Mouse (Mus musculus) MEL (cell line): ENCODE results near the gene Ubash3b. TPM values are rescaled to one million over a fixed set of nuclear protein-coding genes. Genes with fewer than 3 reads are reported as not detected.

ENCODE experiments used
- DNase-seq: peaks from one replicate; pipeline ENCODE4 v3.0.0; 2011; ENCODE audit warnings: low read depth, low spot score
- H3K27ac ChIP-seq: 2 replicates; pipeline ENCODE4 v1.5.1; 2012; ENCODE audit warnings: low read depth, mild to moderate bottlenecking, control low read depth, low read length, moderate library complexity; ENCODE audit not compliant: control insufficient read depth
- H3K27me3 ChIP-seq, 2 experiments: fragments of 150-350 bp in 1 of 2; sonication (generic) in 1 of 2; 2 replicates each; pipeline ENCODE4 v1.6.1; 2012; ENCODE audit warnings: low read length in 2 of 2, mild to moderate bottlenecking in 2 of 2, improper control_type of control experiment in 1 of 2, moderate library complexity in 1 of 2; ENCODE audit not compliant: insufficient read depth in 2 of 2, control insufficient read depth in 1 of 2
- H3K36me3 ChIP-seq, 2 experiments: 2 replicates each; pipeline ENCODE4 v1.6.1; 2012 to 2014; ENCODE audit warnings: low read length in 2 of 2, improper control_type of control experiment in 1 of 2, inconsistent platforms in 1 of 2, mild to moderate bottlenecking in 1 of 2; ENCODE audit not compliant: insufficient read depth in 2 of 2, control insufficient read depth in 1 of 2
- H3K4me1 ChIP-seq, 2 experiments: fragments of 150-350 bp in 1 of 2; sonication (generic) in 1 of 2; 2 replicates each; pipeline ENCODE4 v1.6.1; 2012; ENCODE audit warnings: low read length in 2 of 2, improper control_type of control experiment in 1 of 2, mild to moderate bottlenecking in 1 of 2; ENCODE audit not compliant: insufficient read depth in 2 of 2, control insufficient read depth in 1 of 2
- H3K4me3 ChIP-seq, 2 experiments: fragments of 150-350 bp in 1 of 2; sonication (generic) in 1 of 2; 2 replicates each; pipeline ENCODE4 v1.5.1; 2012; ENCODE audit warnings: low read depth in 2 of 2, low read length in 2 of 2, mild to moderate bottlenecking in 2 of 2, moderate library complexity in 2 of 2, control low read depth in 1 of 2, improper control_type of control experiment in 1 of 2; ENCODE audit not compliant: control insufficient read depth in 1 of 2, insufficient read depth in 1 of 2
- H3K79me2 ChIP-seq: 2 replicates; pipeline ENCODE4 v1.6.1; 2012; ENCODE audit warnings: mild to moderate bottlenecking, low read length, moderate library complexity; ENCODE audit not compliant: control insufficient read depth, poor library complexity, insufficient read depth
- H3K9ac ChIP-seq: 2 replicates; pipeline ENCODE4 v1.6.1; 2012; ENCODE audit warnings: low read depth, mild to moderate bottlenecking, control low read depth, low read length, moderate library complexity; ENCODE audit not compliant: control insufficient read depth, poor library complexity, severe bottlenecking
- H3K9me3 ChIP-seq: fragments of 150-350 bp; sonication (generic); replicated peaks from 2 replicates; pipeline ENCODE4 v1.6.1; 2012; ENCODE audit warnings: mild to moderate bottlenecking, low read length, improper control_type of control experiment, moderate library complexity; ENCODE audit not compliant: insufficient read depth
- BHLHE40 ChIP-seq: IDR thresholded peaks from 2 replicates; pipeline ENCODE4 v1.6.1; 2012; ENCODE audit warnings: low read depth, mild to moderate bottlenecking, inconsistent platforms, low read length, improper control_type of control experiment, borderline replicate concordance
- CHD1 ChIP-seq: IDR thresholded peaks from 2 replicates; pipeline ENCODE4 v1.6.1; 2012; ENCODE audit warnings: low read depth, mild to moderate bottlenecking, inconsistent platforms, low read length, improper control_type of control experiment
- CTCF ChIP-seq, 3 experiments: IDR thresholded peaks in 2 of 3; conservative IDR thresholded peaks in 1 of 3; 2 replicates each; pipeline ENCODE4 v1.5.1; 2011 to 2012; ENCODE audit warnings: low read length in 3 of 3, low read depth in 2 of 3, mild to moderate bottlenecking in 2 of 3, improper control_type of control experiment in 1 of 3, inconsistent platforms in 1 of 3, mixed read lengths in 1 of 3, moderate library complexity in 1 of 3; ENCODE audit not compliant: control insufficient read depth in 1 of 3, insufficient read depth in 1 of 3, poor library complexity in 1 of 3, severe bottlenecking in 1 of 3
- EP300 ChIP-seq, 2 experiments: IDR thresholded peaks; 2 replicates each; pipeline ENCODE4 v1.6.1; 2011; ENCODE audit warnings: improper control_type of control experiment in 2 of 2, low read length in 2 of 2, low read depth in 1 of 2, mild to moderate bottlenecking in 1 of 2
- GABPA ChIP-seq: IDR thresholded peaks from 2 replicates; pipeline ENCODE4 v1.6.1; 2012; ENCODE audit warnings: low read depth, mild to moderate bottlenecking, inconsistent platforms, low read length, improper control_type of control experiment, moderate library complexity
- JUND ChIP-seq: IDR thresholded peaks from 2 replicates; pipeline ENCODE4 v1.6.1; 2011; ENCODE audit warnings: low read depth, mild to moderate bottlenecking, improper control_type of control experiment, low read length
- MAFK ChIP-seq: IDR thresholded peaks from 2 replicates; pipeline ENCODE4 v1.6.1; 2011; ENCODE audit warnings: low read depth, mild to moderate bottlenecking, low read length, improper control_type of control experiment, borderline replicate concordance
- MAZ ChIP-seq: IDR thresholded peaks from 2 replicates; pipeline ENCODE4 v1.6.1; 2012; ENCODE audit warnings: low read depth, mild to moderate bottlenecking, inconsistent platforms, low read length, improper control_type of control experiment
- MYC ChIP-seq: IDR thresholded peaks from 2 replicates; pipeline ENCODE4 v1.6.1; 2011; ENCODE audit warnings: low read depth, mild to moderate bottlenecking, low read length, improper control_type of control experiment, moderate library complexity
- NELFE ChIP-seq: IDR thresholded peaks from 2 replicates; pipeline ENCODE4 v1.6.1; 2011; ENCODE audit warnings: low read depth, low read length, improper control_type of control experiment
- NRF1 ChIP-seq: IDR thresholded peaks from 2 replicates; pipeline ENCODE4 v1.6.1; 2014; ENCODE audit warnings: low read depth, mild to moderate bottlenecking, inconsistent platforms, low read length, improper control_type of control experiment, moderate library complexity; ENCODE audit not compliant: poor library complexity, insufficient read depth, severe bottlenecking
- POLR2A ChIP-seq, 2 experiments: IDR thresholded peaks; 2 replicates each; pipeline ENCODE4 v1.6.1; 2011 to 2012; ENCODE audit warnings: low read length in 2 of 2, mild to moderate bottlenecking in 2 of 2, control low read depth in 1 of 2, improper control_type of control experiment in 1 of 2, low read depth in 1 of 2, moderate library complexity in 1 of 2; ENCODE audit not compliant: control insufficient read depth in 1 of 2, insufficient read depth in 1 of 2, poor library complexity in 1 of 2
- RAD21 ChIP-seq: IDR thresholded peaks from 2 replicates; pipeline ENCODE4 v1.6.1; 2011; ENCODE audit warnings: mild to moderate bottlenecking, low read depth, low read length, improper control_type of control experiment
- RCOR1 ChIP-seq: IDR thresholded peaks from 2 replicates; pipeline ENCODE4 v1.6.1; 2012; ENCODE audit warnings: low read depth, mild to moderate bottlenecking, inconsistent platforms, low read length, improper control_type of control experiment
- SMC3 ChIP-seq: IDR thresholded peaks from 2 replicates; pipeline ENCODE4 v1.6.1; 2011; ENCODE audit warnings: low read depth, low read length, improper control_type of control experiment
- TAL1 ChIP-seq: IDR thresholded peaks from 2 replicates; pipeline ENCODE4 v1.6.1; 2012; ENCODE audit warnings: mild to moderate bottlenecking, inconsistent platforms, low read length, moderate library complexity, mixed read lengths
- TCF12 ChIP-seq: IDR thresholded peaks from 2 replicates; pipeline ENCODE4 v1.6.1; 2014; ENCODE audit warnings: low read depth, mild to moderate bottlenecking, inconsistent platforms, low read length, improper control_type of control experiment, moderate library complexity
- ZC3H11A ChIP-seq: IDR thresholded peaks from 2 replicates; pipeline ENCODE4 v1.6.1; 2012; ENCODE audit warnings: low read depth, mild to moderate bottlenecking, inconsistent platforms, low read length, improper control_type of control experiment
- ZKSCAN1 ChIP-seq: IDR thresholded peaks from 2 replicates; pipeline ENCODE4 v1.6.1; 2012; ENCODE audit warnings: low read depth, mild to moderate bottlenecking, inconsistent platforms, low read length, improper control_type of control experiment, moderate library complexity
- polyA plus RNA-seq, 2 experiments: library from polyadenylated mRNA; stranded (reverse) in 1 of 2; unstranded in 1 of 2; fragments of >175 nt in 1 of 2; fragments of >200 nt in 1 of 2; gene quantifications; 2 replicates each; pipeline versions ENCODE4 v1.2.1 to v1.2.4; 2012; ENCODE audit warnings: low replicate concordance in 2 of 2, low read depth in 1 of 2; ENCODE audit not compliant: insufficient read length in 2 of 2, insufficient read depth in 1 of 2, missing spikeins in 1 of 2
- total RNA-seq: library from RNA; depleted of rRNA; stranded (reverse); fragments of 300-350 nt; gene quantifications from 2 replicates; pipeline ENCODE4 v1.2.3, GENCODE M21; 2012

Gene Ubash3b
- total and polyA plus RNA-seq, 3 experiments: 5.4 to 11.3 TPM; not detected in 1

GRCm38 (mm10) chr9:40989940-40990588, 171.4 kb downstream of the Ubash3b start:
- Histone ChIP-seq H3K4me1 (peaks cover 0 to 4% of the 10 kb centered on the region in 2 experiments; a peak in 1 of 4 replicates), H3K27me3 (no peaks in the 10 kb centered on the region), H3K79me2 (no peaks in the 10 kb centered on the region), H3K27ac (no peak overlapping the region), H3K4me3 (no peak overlapping the region), H3K9ac (no peak overlapping the region), H3K9me3 (no peaks in the 10 kb centered on the region), H3K36me3 (no peaks in the 10 kb centered on the region)
- TF ChIP-seq CTCF (IDR thresholded peaks at IDR 0.05 in 2 of 3, conservative IDR thresholded peaks at IDR 0.05 in 1 of 3; ENCODE audit: control insufficient read depth in 1 of 3, insufficient read depth in 1 of 3, low read depth in 2 of 3, low read length in 3 of 3, poor library complexity in 1 of 3, severe bottlenecking in 1 of 3): peak; percentile 16 to 93 (median 44); a peak in 4 of 6 replicates
- no peak for TF ChIP-seq CHD1
- TF ChIP-seq SMC3: peak; percentile 99
- TF ChIP-seq RAD21: peak; percentile 96
- no peak for TF ChIP-seq POLR2A (IDR thresholded peaks at IDR 0.05; ENCODE audit: control insufficient read depth in 1 of 2, insufficient read depth in 1 of 2, low read depth in 1 of 2, low read length in 2 of 2, poor library complexity in 1 of 2)
- peak; percentile 98 for TF ChIP-seq ZC3H11A
- DNase-seq: peak; percentile 73

- H3K79me2 ChIP-seq: no peaks in the 10 kb centered on the region
- no peaks in the 10 kb centered on the region for H3K9me3 ChIP-seq
- no peak overlapping the region for H3K27ac ChIP-seq
- H3K9ac ChIP-seq: no peak overlapping the region
- TF ChIP-seq BHLHE40: no peak
- no peak for TF ChIP-seq EP300 (IDR thresholded peaks at IDR 0.05; ENCODE audit: low read depth in 1 of 2, low read length in 2 of 2)
- TF ChIP-seq NRF1: no peak
- no peak for TF ChIP-seq ZC3H11A
- TF ChIP-seq MAFK: no peak
- TF ChIP-seq TCF12: no peak
- no peak for TF ChIP-seq GABPA
- TF ChIP-seq JUND: no peak
- TF ChIP-seq TAL1: no peak
- TF ChIP-seq NELFE: no peak
- TF ChIP-seq ZKSCAN1: no peak
- no peak for TF ChIP-seq RCOR1
- no peak for TF ChIP-seq MYC
- TF ChIP-seq POLR2A (IDR thresholded peaks at IDR 0.05; ENCODE audit: control insufficient read depth in 1 of 2, insufficient read depth in 1 of 2, low read depth in 1 of 2, low read length in 2 of 2, poor library complexity in 1 of 2): no peak
- TF ChIP-seq MAZ: no peak
- no peaks in the 10 kb centered on the region for H3K4me1 ChIP-seq
- no peak for DNase-seq
- H3K4me3 ChIP-seq: no peak overlapping the region
- H3K27me3 ChIP-seq: no peaks in the 10 kb centered on the region; a peak in 2 of 4 replicates
- no peaks in the 10 kb centered on the region for H3K36me3 ChIP-seq
Measured at GRCm38 (mm10) chr9:40984313-40984712, 177.2 kb downstream of the Ubash3b start.
